Mouse (Mus musculus) testis, postnatal 10 days (tissue): ENCODE data around the gene AC134908.4.

Experiments
- DNase-seq: peaks from one replicate; pipeline ENCODE4 v3.0.0; 2021; ENCODE audit warnings: low spot score

Gene AC134908.4

DNA sequence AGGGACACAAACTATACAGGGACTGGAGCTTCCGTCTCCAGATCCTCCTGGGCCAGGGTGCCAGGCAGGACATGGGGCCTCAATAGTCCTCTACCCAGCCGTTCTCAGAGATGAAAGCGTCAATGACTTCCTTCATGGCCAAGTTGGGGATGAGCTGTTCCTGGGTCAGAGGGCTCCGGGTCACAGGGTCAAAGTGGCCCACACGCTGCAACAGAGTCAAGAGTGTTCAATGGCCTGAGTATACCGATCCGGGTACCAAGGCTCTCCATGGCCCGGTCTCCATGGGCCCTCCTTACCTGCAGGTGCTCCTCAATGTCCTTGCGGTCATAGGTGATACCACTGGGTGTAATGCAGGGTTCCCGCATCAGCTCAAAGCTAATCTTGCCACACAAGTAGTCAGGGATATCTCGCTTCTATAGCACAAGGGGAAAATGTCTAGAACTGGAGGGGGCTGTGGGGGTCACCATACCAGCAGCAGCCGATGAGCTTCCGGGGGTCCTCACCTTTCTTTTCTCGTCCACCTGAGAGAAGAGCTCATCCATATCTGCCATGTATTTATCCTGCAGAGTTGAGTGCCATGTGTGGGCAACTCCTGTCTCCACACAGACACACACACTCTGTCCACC is 35.5 kb upstream of the AC134908.4 start:
- no peak for DNase-seq

DNA sequence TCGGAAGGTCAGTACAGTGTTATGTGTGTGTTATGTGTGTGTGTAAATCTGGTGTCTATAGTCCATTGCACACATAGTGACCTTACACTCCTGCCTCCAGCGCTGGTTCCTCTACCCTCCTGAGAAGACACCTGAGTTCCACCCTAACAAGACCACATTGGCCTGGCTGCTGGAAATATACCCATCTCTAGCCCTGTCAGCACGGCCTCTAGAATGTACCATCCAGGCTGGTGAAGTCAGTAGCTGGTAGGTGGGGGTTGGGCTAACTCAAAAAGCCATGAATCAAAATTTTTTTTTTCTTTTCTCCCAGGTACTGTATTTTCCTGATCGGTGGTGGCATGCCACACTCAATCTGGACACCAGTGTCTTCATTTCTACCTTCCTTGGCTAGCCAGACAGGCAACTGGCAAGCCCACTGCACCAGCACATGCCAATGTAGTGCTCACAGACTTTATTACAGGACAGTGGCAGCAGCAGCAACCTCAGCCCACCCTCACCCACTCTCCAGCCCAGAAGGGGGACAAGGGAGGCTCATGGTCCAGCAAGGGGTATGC is 34.8 kb upstream of the AC134908.4 start:
- no peak for DNase-seq

DNA sequence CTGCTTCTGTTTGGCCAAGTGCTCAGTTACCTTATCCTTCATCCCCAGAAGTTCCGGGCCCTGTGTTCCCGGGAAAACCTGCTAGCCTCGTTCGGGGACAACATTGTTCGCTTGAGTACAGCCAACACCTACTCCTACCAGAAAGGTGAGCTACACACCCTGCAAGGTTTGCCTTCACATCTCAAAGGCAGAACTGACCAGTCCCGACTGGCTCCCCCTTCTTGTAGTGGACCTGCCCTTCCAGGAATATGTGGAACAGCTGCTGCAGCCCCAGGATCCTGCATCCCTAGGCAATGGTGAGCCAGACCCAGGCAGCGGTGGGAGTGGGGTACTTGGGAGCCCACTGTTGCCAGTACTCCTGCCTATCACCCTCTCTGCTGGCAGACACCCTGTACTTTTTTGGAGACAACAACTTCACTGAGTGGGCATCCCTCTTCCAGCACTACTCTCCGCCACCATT is 34.1 kb upstream of the AC134908.4 start:
- DNase-seq, result no peak

- peak; percentile 81 for DNase-seq
These were observed 33.5 kb upstream of the AC134908.4 start, which contains the start of gene Jmjd8 for GRCm38 (mm10) chr17:25828712-25829557. Jmjd8 (plus strand) TSS chr17:25828867.

- DNase-seq, result no peak
These were observed 32.8 kb upstream of the AC134908.4 start for GRCm38 (mm10) chr17:25828223-25828594.

DNA sequence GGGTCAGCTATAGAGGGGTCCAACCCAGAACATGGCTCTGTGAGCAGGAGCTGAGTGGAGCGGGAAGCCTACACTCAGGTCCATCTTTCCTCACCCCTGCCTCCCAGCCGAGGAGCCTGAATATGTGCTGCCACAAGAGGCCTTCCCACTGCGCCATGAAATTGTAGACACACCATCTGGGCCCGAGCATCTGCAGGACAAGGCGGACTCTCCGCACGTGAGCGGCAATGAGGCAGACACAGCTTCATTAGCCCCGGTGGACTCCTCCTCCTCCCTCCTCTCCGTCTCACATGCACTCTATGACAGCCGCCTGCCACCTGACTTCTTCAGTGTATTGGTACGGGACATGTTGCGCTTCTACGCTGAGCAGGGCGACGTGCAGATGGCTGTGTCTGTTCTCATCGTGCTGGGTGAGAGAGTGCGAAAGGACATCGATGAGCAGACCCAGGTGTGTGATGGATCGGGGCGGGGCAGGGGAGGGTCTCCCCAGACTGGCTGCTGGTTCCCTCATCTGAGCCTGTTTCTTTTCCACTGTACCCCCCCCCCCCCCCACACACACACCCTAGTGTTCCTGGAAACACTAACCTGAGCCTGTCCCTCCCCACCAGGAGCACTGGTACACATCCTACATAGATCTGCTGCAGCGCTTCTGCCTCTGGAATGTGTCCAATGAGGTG is 32.2 kb upstream of the AC134908.4 start:
- no peak for DNase-seq

DNA sequence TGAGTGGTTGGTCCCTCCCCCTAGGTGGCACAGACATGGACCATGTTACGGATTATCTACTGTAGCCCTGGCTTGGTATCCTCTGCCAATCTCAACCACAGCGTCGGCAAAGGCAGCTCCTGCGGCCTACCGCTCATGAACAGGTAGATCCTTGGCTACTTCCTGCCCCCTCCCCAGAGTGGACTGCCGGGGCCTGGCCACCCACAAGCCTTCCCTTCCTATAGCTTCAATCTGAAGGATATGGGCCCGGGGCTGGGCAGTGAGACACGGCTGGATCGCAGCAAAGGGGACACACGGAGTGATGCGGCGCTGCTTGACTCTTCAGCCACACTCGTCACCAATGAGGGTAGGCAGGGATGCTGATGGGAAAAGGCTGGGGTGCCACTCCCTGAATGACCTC is 31.6 kb upstream of the AC134908.4 start:
- DNase-seq, result no peak

GRCm38 (mm10) chr17:25825984-25826570 is 30.6 kb upstream of the AC134908.4 start:
- DNase-seq, result no peak

GRCm38 (mm10) chr17:25825311-25825710 is 29.9 kb upstream of the AC134908.4 start:
- no peak for DNase-seq

- DNase-seq, result no peak
These were observed 29.1 kb upstream of the AC134908.4 start for GRCm38 (mm10) chr17:25824362-25825142.

DNA sequence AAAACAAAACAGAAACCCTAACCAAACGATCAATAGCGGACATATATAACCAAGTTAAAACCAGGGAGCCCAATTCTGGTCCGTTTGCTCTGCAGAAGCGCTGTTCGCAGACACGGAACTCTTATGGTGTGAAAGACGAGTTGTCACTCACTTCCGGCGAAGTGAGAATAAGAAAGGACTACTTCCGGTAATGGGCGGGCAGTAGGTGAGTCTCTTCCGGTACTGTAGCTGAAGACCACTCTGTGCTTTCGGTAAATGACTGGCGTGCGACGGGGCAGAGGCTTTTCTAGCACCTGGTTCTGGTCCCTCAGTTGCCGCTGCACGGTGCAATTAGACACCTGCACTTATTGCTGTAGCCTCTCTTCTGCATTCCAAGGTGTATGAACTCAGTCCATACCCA is 28.0 kb upstream of the AC134908.4 start, which contains the start of gene Wdr24:
Gene Wdr24, plus strand, starts transcription at position 176 of the 400 bp plus-strand sequence.
- peak; percentile 69 for DNase-seq

- DNase-seq, result peak; percentile 52
These were observed 23.7 kb upstream of the AC134908.4 start for GRCm38 (mm10) chr17:25818851-25819780.

GRCm38 (mm10) chr17:25817662-25818061 is 22.2 kb upstream of the AC134908.4 start:
- peak; percentile 33 for DNase-seq

- peak; percentile 94 for DNase-seq
These were observed 18.0 kb upstream of the AC134908.4 start for GRCm38 (mm10) chr17:25813471-25813870.

DNA sequence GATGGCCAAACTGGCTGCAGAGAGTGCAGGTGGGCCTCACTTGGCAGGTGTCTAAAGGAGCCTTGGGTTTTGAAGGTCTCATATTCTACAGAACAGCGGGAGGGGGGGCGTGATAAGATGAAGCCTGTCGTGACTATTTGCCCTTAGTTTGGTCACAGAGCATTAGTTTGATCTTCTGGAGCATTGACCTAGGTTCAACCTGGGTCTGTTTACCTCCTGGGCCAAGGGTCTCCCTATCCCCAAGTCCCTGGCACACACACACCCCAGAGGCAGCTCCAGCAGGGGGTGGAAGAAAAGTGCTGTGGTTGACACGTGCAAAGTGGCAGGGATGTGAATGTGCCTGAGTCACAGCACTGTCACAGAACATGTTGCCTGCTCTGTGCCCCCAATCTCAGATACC is 15.4 kb upstream of the AC134908.4 start:
- DNase-seq, result peak; percentile 33

GRCm38 (mm10) chr17:25809606-25810340 is 14.3 kb upstream of the AC134908.4 start:
- DNase-seq, result peak; percentile 39

DNA sequence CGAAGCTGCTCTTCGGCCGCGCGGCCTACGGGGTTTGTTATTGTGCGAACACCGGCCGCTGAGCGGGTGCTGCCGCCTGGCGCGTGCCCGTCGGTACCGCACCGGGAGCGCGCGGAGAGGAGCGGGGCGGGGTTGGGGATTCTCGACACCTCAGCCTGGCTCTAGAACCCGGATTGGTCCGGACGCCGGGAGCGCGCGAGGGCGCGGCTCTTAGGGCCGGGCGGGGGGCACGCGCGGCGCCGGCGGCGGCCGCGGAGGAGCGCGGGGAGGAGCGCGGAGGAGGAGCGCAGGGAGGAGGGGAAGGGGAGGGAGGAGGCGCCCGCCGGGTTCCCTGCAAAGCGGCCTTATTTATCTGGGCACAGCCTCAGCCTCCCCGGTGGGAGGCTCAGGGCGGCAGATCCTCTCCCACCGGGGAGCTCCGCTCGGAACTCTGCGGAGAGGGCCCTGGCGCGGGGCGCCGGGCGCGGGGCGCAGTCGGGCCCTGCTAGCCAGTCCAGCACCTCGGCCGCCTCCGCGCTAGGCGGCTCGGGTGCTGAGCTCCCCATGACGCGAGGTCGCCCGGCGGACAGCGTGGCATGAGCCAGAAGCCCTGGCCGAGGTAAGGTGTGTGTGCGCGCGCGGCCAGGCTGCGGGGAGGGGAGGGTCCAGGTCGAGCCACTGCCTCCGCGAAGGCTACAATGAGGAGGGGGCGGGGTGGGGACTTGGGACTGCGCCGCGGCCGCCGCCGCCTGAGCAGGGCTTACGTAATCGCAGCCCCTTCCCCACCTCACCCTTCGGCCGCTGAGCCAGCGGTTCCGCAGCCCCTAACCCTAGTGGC is 13.5 kb upstream of the AC134908.4 start, which contains the start of gene Fbxl16:
Gene Fbxl16, plus strand, starts transcription at position 297 of the 817 bp plus-strand sequence.
- peak; percentile 76 for DNase-seq

- DNase-seq, result no peak
These were observed 12.6 kb upstream of the AC134908.4 start for GRCm38 (mm10) chr17:25808028-25808427.
